9 mouse cellular contexts compared by ENCODE assay signal in genomic region chr2:128572726-128573624, GRCm38 (mm10). TPM values are rescaled to one million over a fixed set of nuclear protein-coding genes. Genes with fewer than 3 reads are reported as not detected.
DNase-seq lines count a peak whose midpoint lies in the region; ATAC-seq and TF ChIP-seq lines count a peak whose summit lies in the region.
"Had no signal": no experiment of that assay in that cellular context is flagged by ENCODE, and none has a peak within 500 bp of the region (broad histone marks: within the 10 kb centered on the region; RNA-seq: fewer than 3 reads in every experiment).

No protein-coding gene starts in this region.

- TF ChIP-seq EP300 in liver, postnatal 0 days (IDR thresholded peaks at IDR 0.05; ENCODE audit: low read depth) = no peak
- TF ChIP-seq EP300 in stomach, postnatal 0 days (optimal IDR thresholded peaks at IDR 0.05) = no peak

- H3K4me1 ChIP-seq in embryonic facial prominence, embryonic 14.5 days (ENCODE audit: control insufficient read depth, insufficient read depth, low read length) = no peaks in the 10 kb centered on the region
- 0 out of 2 replicates have a peak, but pooled peaks cover 2% of the 10 kb centered on the region for H3K4me1 ChIP-seq in heart, embryonic 10.5 days
- H3K4me1 ChIP-seq in liver, postnatal 0 days (ENCODE audit: insufficient read depth) = no peaks in the 10 kb centered on the region
- no peaks in the 10 kb centered on the region for H3K4me1 ChIP-seq in neural tube, embryonic 13.5 days (replicated peaks)
- no peaks in the 10 kb centered on the region for H3K4me1 ChIP-seq in stomach, postnatal 0 days (replicated peaks; ENCODE audit: control insufficient read depth, insufficient read depth)

- WGBS in embryonic facial prominence, embryonic 14.5 days = 43% methylated on average over 16 of the region's 16 CpGs
- 46% methylated on average over 16 of the region's 16 CpGs for WGBS in heart, embryonic 10.5 days
- 46% methylated on average over 16 of the region's 16 CpGs for WGBS in liver, postnatal 0 days (ENCODE audit: insufficient replicate concordance)
- WGBS in neural tube, embryonic 13.5 days = 48% methylated on average over 16 of the region's 16 CpGs
- 29% methylated on average over 16 of the region's 16 CpGs for WGBS in stomach, postnatal 0 days

- H3K36me3 ChIP-seq in embryonic facial prominence, embryonic 14.5 days (ENCODE audit: control insufficient read depth, insufficient read depth, low read length) = no peaks in the 10 kb centered on the region
- H3K36me3 ChIP-seq in heart, embryonic 10.5 days = no peaks in the 10 kb centered on the region
- H3K36me3 ChIP-seq in liver, postnatal 0 days (replicated peaks; ENCODE audit: insufficient read depth, low read length) = no peaks in the 10 kb centered on the region
- no peaks in the 10 kb centered on the region for H3K36me3 ChIP-seq in neural tube, embryonic 13.5 days
- no peaks in the 10 kb centered on the region for H3K36me3 ChIP-seq in stomach, postnatal 0 days (ENCODE audit: control insufficient read depth, insufficient read depth, low read length)

- ATAC-seq in embryonic facial prominence, embryonic 14.5 days (ENCODE audit: low read depth) = peak; percentile 77
- peak; percentile 45; the same call in 1 of the 2 replicates for ATAC-seq in liver, postnatal 0 days
- ATAC-seq in neural tube, embryonic 13.5 days (ENCODE audit: low read depth) = peak; percentile 67
- ATAC-seq in stomach, postnatal 0 days (ENCODE audit: low FRiP score, low TSS enrichment) = peak; percentile 84

- TF ChIP-seq CTCF in liver, postnatal 0 days (IDR thresholded peaks at IDR 0.05; ENCODE audit: low read depth) = peak; percentile 97
- peak; percentile 99 for TF ChIP-seq CTCF in stomach, postnatal 0 days (IDR thresholded peaks at IDR 0.05; ENCODE audit: low read depth)

- no peak overlapping the region for H3K4me2 ChIP-seq in embryonic facial prominence, embryonic 14.5 days (ENCODE audit: low read depth, low read length)
- no peak overlapping the region for H3K4me2 ChIP-seq in liver, postnatal 0 days (ENCODE audit: low read depth, low read length)
- H3K4me2 ChIP-seq in neural tube, embryonic 13.5 days = no peak overlapping the region
- no peak overlapping the region for H3K4me2 ChIP-seq in stomach, postnatal 0 days (replicated peaks; ENCODE audit: low read depth)

- no peak overlapping the region for H3K4me3 ChIP-seq in embryonic facial prominence, embryonic 14.5 days (ENCODE audit: low read depth, low read length)
- H3K4me3 ChIP-seq in heart, embryonic 10.5 days = no peak overlapping the region
- H3K4me3 ChIP-seq in liver, postnatal 0 days (ENCODE audit: low read depth, low read length) = no peak overlapping the region
- no peak overlapping the region for H3K4me3 ChIP-seq in neural tube, embryonic 13.5 days
- H3K4me3 ChIP-seq in stomach, postnatal 0 days (ENCODE audit: low read depth, low read length) = no peak overlapping the region
- H3K4me3 ChIP-seq: erythroblast, embryonic 14.5 days had no signal

- H3K9me3 ChIP-seq in embryonic facial prominence, embryonic 14.5 days (ENCODE audit: control insufficient read depth, low read length) = no peaks in the 10 kb centered on the region
- no peaks in the 10 kb centered on the region for H3K9me3 ChIP-seq in heart, embryonic 10.5 days
- no peaks in the 10 kb centered on the region for H3K9me3 ChIP-seq in liver, postnatal 0 days (ENCODE audit: low read length)
- no peaks in the 10 kb centered on the region for H3K9me3 ChIP-seq in neural tube, embryonic 13.5 days
- no peaks in the 10 kb centered on the region for H3K9me3 ChIP-seq in stomach, postnatal 0 days (ENCODE audit: control insufficient read depth, low read length)

- peak; percentile 86 for DNase-seq in CD4-positive, CD25-positive, alpha-beta regulatory T cell, adult 2 months (ENCODE audit: low read depth, low spot score)
- peak; percentile 82 to 83 for DNase-seq in adrenal gland, postnatal 36 days
- DNase-seq in embryonic facial prominence, embryonic 14.5 days (ENCODE audit: low spot score) = peak; percentile 90
- peak; percentile 81 for DNase-seq in heart, embryonic 10.5 days (ENCODE audit: low spot score)
- DNase-seq in kidney, postnatal 14 days = peak; percentile 84
- DNase-seq in liver, postnatal 0 days = peak; percentile 83
- DNase-seq in stomach, postnatal 0 days (ENCODE audit: low spot score) = peak; percentile 81

- H3K9ac ChIP-seq in embryonic facial prominence, embryonic 14.5 days (ENCODE audit: low read depth, low read length) = no peak overlapping the region
- H3K9ac ChIP-seq in liver, postnatal 0 days (replicated peaks) = no peak overlapping the region
- H3K9ac ChIP-seq in neural tube, embryonic 13.5 days = no peak overlapping the region
- H3K9ac ChIP-seq in stomach, postnatal 0 days (ENCODE audit: low read length) = no peak overlapping the region

- no peak overlapping the region for H3K27ac ChIP-seq in embryonic facial prominence, embryonic 14.5 days (replicated peaks; ENCODE audit: low read depth, low read length)
- no peak overlapping the region for H3K27ac ChIP-seq in heart, embryonic 10.5 days
- H3K27ac ChIP-seq in liver, postnatal 0 days (ENCODE audit: low read depth) = no peak overlapping the region
- H3K27ac ChIP-seq in neural tube, embryonic 13.5 days (replicated peaks) = no peak overlapping the region
- H3K27ac ChIP-seq in stomach, postnatal 0 days (replicated peaks) = no peak overlapping the region

- H3K27me3 ChIP-seq in embryonic facial prominence, embryonic 14.5 days (replicated peaks; ENCODE audit: control insufficient read depth, insufficient read depth, low read length) = no peaks in the 10 kb centered on the region
- no peaks in the 10 kb centered on the region for H3K27me3 ChIP-seq in heart, embryonic 10.5 days (ENCODE audit: insufficient read depth, poor library complexity, severe bottlenecking)
- no peaks in the 10 kb centered on the region for H3K27me3 ChIP-seq in liver, postnatal 0 days (ENCODE audit: insufficient read depth, low read length)
- H3K27me3 ChIP-seq in neural tube, embryonic 13.5 days = no peaks in the 10 kb centered on the region
- no peaks in the 10 kb centered on the region for H3K27me3 ChIP-seq in stomach, postnatal 0 days (ENCODE audit: control insufficient read depth, insufficient read depth, low read length)

RNA-seq across cellular contexts. Expression of gene Spdye4c, which starts 18.0 kb away (rescaled TPM):
- not detected for total RNA-seq in adrenal gland, postnatal 36 days (2021)
- polyA plus RNA-seq in embryonic facial prominence, embryonic 14.5 days (2014; fragmentation: Nextera tagmentation; extraction: Ambion mirVana) = not detected in 2 replicates
- not detected in 2 replicates for polyA plus RNA-seq in heart, embryonic 10.5 days (2016; fragmentation: Nextera tagmentation; extraction: Ambion mirVana)
- not detected in 2 replicates for polyA plus RNA-seq in liver, postnatal 0 days (2015; fragmentation: Nextera tagmentation; extraction: Ambion mirVana)
- not detected in 2 replicates for polyA plus RNA-seq in neural tube, embryonic 13.5 days (2015; fragmentation: Nextera tagmentation; extraction: Ambion mirVana)
- polyA plus RNA-seq in stomach, postnatal 0 days (2015; fragmentation: Nextera tagmentation; extraction: Ambion mirVana) = not detected in 2 replicates
- polyA plus RNA-seq: erythroblast, embryonic 14.5 days had no signal
